Mouse (Mus musculus): ENCODE measurements at regions not wholly inside any gene's neighbourhood (a gene's known extent, or its start where the extent isn't known, plus 50 kb on each side); places are given as distances from the start of the nearest gene placed in this dataset.

DNA sequence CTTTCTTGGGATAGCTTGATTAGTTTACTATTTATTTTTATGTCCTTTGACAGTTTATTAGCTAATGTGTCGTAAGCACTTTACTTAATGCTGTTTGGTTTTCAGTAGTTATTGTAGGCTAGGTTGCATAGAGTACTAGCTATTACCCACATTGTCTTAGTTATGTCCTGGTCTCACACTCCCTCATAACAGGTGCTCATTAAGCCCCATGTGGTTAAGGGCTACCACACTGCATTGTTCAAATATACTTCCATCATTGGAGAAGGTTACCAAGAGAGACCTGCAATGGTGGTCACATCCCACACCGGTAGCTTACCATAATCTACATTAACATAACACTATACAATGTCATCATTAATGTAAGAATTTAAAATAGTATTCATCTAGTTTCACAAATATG lies 153.3 kb downstream of the Lyplal1 start:
- no peak overlapping the region for H3K9ac ChIP-seq (replicated peaks)
- DNase-seq (no peak), ATAC-seq (no peak)
- no peak overlapping the region for H3K4me3 ChIP-seq (ENCODE audit: low read depth, low read length)
- TF ChIP-seq CTCF (IDR thresholded peaks at IDR 0.05; ENCODE audit: low read depth) (no peak), EP300 (IDR thresholded peaks at IDR 0.05; ENCODE audit: low read depth) (no peak)
- H3K9me3 ChIP-seq (ENCODE audit: low read length): no peaks in the 10 kb centered on the region
- 87% methylated on average over 2 of the region's 2 CpGs for WGBS (ENCODE audit: insufficient replicate concordance)
- no peaks in the 10 kb centered on the region for H3K36me3 ChIP-seq (replicated peaks; ENCODE audit: insufficient read depth, low read length)
- H3K4me1 ChIP-seq (ENCODE audit: insufficient read depth): no peaks in the 10 kb centered on the region
- H3K4me2 ChIP-seq (ENCODE audit: low read depth, low read length): no peak overlapping the region
- H3K27ac ChIP-seq (ENCODE audit: low read depth): no peak overlapping the region
- no peaks in the 10 kb centered on the region for H3K27me3 ChIP-seq (ENCODE audit: insufficient read depth, low read length)

DNA sequence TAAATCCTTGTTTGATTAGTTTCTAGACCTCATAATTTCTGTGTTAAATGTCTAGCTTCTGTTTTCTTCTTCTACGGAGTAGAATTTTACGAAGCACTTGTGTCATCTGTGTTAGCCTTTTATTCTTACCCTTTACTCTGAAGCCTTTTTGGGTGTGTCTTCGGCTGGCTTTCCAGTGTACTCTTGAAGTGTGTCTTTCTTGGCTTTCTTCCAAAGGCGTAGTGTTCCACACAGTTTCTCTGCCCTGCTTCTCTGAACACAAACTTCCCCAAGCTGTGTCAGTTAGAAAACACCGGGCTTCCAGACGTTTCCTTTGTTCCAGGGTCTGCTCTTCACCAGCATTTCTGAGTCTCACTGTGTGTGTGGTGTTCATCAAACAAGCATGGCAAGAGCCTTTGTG lies 152.7 kb downstream of the Lyplal1 start:
- no peak overlapping the region for H3K27ac ChIP-seq (ENCODE audit: low read depth)
- DNase-seq (no peak), ATAC-seq (no peak)
- no peak overlapping the region for H3K9ac ChIP-seq (replicated peaks)
- H3K36me3 ChIP-seq (replicated peaks; ENCODE audit: insufficient read depth, low read length): no peaks in the 10 kb centered on the region
- no peak overlapping the region for H3K4me2 ChIP-seq (ENCODE audit: low read depth, low read length)
- TF ChIP-seq CTCF (IDR thresholded peaks at IDR 0.05; ENCODE audit: low read depth) (no peak), EP300 (IDR thresholded peaks at IDR 0.05; ENCODE audit: low read depth) (no peak)
- 76% methylated on average over 6 of the region's 6 CpGs for WGBS (ENCODE audit: insufficient replicate concordance)
- H3K4me1 ChIP-seq (ENCODE audit: insufficient read depth): no peaks in the 10 kb centered on the region
- H3K9me3 ChIP-seq (ENCODE audit: low read length): no peaks in the 10 kb centered on the region
- H3K4me3 ChIP-seq (ENCODE audit: low read depth, low read length): no peak overlapping the region
- H3K27me3 ChIP-seq (ENCODE audit: insufficient read depth, low read length): no peaks in the 10 kb centered on the region

DNA sequence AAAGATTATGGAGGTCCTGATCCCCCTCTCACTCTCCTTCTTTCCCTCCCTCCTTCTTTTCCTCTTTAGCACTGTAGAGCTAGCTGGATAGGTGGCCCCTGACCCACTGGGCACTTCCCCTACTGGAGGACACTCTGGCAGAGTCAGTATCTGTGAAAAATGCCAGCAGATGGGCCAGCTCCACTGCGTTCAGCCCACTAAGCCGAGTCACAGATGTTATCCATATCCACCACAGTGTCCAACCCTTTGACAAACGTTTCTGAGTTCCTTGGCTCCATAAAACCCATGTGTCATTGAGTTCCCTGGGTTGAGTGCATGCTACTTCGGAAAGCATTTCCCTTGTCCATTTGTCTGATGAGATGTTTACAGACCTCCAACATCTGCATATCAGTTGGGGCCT lies 149.9 kb downstream of the Lyplal1 start:
- TF ChIP-seq CTCF (IDR thresholded peaks at IDR 0.05; ENCODE audit: low read depth): no peak
- TF ChIP-seq EP300 (IDR thresholded peaks at IDR 0.05; ENCODE audit: low read depth): no peak
- Histone ChIP-seq H3K4me2 (ENCODE audit: low read depth, low read length) (no peak overlapping the region), H3K9ac (replicated peaks) (no peak overlapping the region), H3K9me3 (ENCODE audit: low read length) (no peaks in the 10 kb centered on the region), H3K27me3 (ENCODE audit: insufficient read depth, low read length) (no peaks in the 10 kb centered on the region), H3K27ac (ENCODE audit: low read depth) (no peak overlapping the region), H3K4me1 (ENCODE audit: insufficient read depth) (no peaks in the 10 kb centered on the region), H3K4me3 (ENCODE audit: low read depth, low read length) (no peak overlapping the region), H3K36me3 (replicated peaks; ENCODE audit: insufficient read depth, low read length) (no peaks in the 10 kb centered on the region)
- WGBS (ENCODE audit: insufficient replicate concordance): 73% methylated on average over 4 of the region's 4 CpGs
- ATAC-seq (no peak), DNase-seq (no peak)

DNA sequence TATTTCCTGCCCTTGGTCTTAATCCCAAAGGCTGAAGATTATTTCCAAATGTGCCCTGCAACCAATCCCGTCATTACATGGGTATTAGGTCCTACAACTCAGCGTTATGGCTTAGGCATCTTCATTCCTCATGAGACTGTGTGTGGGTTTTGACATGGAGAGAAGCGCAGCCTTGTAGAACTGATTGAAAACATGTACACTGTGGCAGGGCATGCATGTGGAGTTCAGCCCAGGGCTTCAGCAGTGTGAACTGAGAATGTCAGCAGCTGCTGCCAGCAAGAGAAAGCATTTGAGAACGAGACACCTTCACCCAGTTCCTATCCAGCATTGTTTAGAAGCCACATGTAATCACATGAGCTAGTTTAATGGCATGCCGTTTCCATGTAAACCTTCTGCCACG lies 149.3 kb downstream of the Lyplal1 start:
- ATAC-seq: no peak
- Histone ChIP-seq H3K4me2 (ENCODE audit: low read depth, low read length) (no peak overlapping the region), H3K27me3 (ENCODE audit: insufficient read depth, low read length) (no peaks in the 10 kb centered on the region), H3K4me1 (ENCODE audit: insufficient read depth) (no peaks in the 10 kb centered on the region), H3K36me3 (replicated peaks; ENCODE audit: insufficient read depth, low read length) (no peaks in the 10 kb centered on the region), H3K9me3 (ENCODE audit: low read length) (no peaks in the 10 kb centered on the region), H3K4me3 (ENCODE audit: low read depth, low read length) (no peak overlapping the region), H3K9ac (replicated peaks) (no peak overlapping the region), H3K27ac (ENCODE audit: low read depth) (no peak overlapping the region)
- DNase-seq: no peak
- 70% methylated on average over 6 of the region's 6 CpGs for WGBS (ENCODE audit: insufficient replicate concordance)
- TF ChIP-seq EP300 (IDR thresholded peaks at IDR 0.05; ENCODE audit: low read depth) (no peak), CTCF (IDR thresholded peaks at IDR 0.05; ENCODE audit: low read depth) (no peak)

DNA sequence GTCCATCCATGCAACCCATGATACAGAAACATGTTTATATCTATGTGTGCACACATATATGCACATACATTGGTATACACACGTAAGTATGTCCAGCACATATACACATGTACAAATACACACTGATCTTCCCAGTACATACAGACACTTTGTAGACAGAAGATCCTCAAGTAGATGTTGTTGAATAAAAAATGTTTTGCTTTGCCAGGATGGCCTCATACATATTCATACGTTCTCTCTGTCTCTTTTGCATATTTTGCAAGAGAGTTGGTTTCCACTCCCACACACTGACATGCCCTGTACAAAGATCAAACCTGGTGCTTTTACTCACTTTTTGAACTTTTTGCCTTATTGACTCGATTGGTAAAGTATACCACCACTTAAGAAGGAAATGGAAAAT lies 148.5 kb downstream of the Lyplal1 start:
- no peak for DNase-seq
- H3K4me1 ChIP-seq (ENCODE audit: insufficient read depth): no peaks in the 10 kb centered on the region
- no peak overlapping the region for H3K27ac ChIP-seq (ENCODE audit: low read depth)
- H3K9me3 ChIP-seq (ENCODE audit: low read length): no peaks in the 10 kb centered on the region
- no peaks in the 10 kb centered on the region for H3K36me3 ChIP-seq (replicated peaks; ENCODE audit: insufficient read depth, low read length)
- no peak for ATAC-seq
- no peak overlapping the region for H3K9ac ChIP-seq (replicated peaks)
- no peak overlapping the region for H3K4me3 ChIP-seq (ENCODE audit: low read depth, low read length)
- TF ChIP-seq CTCF (IDR thresholded peaks at IDR 0.05; ENCODE audit: low read depth) (no peak), EP300 (IDR thresholded peaks at IDR 0.05; ENCODE audit: low read depth) (no peak)
- no peaks in the 10 kb centered on the region for H3K27me3 ChIP-seq (ENCODE audit: insufficient read depth, low read length)
- 54% methylated on average over 3 of the region's 3 CpGs for WGBS (ENCODE audit: insufficient replicate concordance)
- no peak overlapping the region for H3K4me2 ChIP-seq (ENCODE audit: low read depth, low read length)

DNA sequence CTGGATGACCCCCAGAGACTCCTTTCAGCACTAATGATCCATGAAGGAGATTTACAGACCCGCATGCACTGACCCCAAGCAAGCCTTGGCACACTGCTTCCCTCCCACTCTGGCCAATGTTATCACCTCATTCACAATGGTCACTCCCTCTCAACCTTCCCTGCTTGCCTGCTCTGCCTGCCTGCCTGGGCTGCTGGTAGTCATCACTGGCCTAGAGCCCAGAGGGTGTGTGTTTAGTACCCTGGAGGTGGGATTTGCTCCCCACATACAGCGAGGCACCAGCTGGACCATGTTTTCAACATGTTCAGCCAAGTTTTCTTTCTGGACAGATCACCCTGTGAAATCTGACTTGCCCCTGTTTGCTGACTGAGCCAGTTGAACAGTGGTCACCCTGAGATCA lies 147.9 kb downstream of the Lyplal1 start:
- TF ChIP-seq EP300 (IDR thresholded peaks at IDR 0.05; ENCODE audit: low read depth) (no peak), CTCF (IDR thresholded peaks at IDR 0.05; ENCODE audit: low read depth) (no peak)
- 52% methylated on average over 2 of the region's 2 CpGs for WGBS (ENCODE audit: insufficient replicate concordance)
- Histone ChIP-seq H3K4me1 (ENCODE audit: insufficient read depth) (no peaks in the 10 kb centered on the region), H3K36me3 (replicated peaks; ENCODE audit: insufficient read depth, low read length) (no peaks in the 10 kb centered on the region), H3K9me3 (ENCODE audit: low read length) (no peaks in the 10 kb centered on the region), H3K27ac (ENCODE audit: low read depth) (no peak overlapping the region), H3K4me3 (ENCODE audit: low read depth, low read length) (no peak overlapping the region), H3K9ac (replicated peaks) (no peak overlapping the region), H3K4me2 (ENCODE audit: low read depth, low read length) (no peak overlapping the region), H3K27me3 (ENCODE audit: insufficient read depth, low read length) (no peaks in the 10 kb centered on the region)
- DNase-seq: no peak
- ATAC-seq: no peak

DNA sequence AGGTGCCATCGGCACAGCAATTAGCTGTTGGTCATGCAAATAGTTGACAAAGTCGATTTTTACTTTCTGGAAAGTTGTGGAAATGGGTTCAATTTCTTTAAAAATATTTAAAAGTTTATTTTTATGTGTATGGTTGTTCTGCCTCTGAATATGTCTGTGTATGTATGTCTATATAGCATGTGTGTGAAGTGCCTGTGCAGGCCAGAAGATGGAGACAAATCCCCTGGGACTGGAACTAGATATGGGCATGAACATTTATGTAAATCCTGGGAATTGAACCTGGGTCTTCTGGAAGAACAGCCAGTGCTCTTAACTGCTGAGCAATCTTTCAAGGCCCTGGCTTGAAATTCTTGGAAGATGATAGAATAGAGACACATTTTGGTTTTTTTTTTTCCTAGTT lies 140.0 kb downstream of the Lyplal1 start:
- Histone ChIP-seq H3K4me2 (ENCODE audit: low read depth, low read length) (no peak overlapping the region), H3K36me3 (replicated peaks; ENCODE audit: insufficient read depth, low read length) (no peaks in the 10 kb centered on the region), H3K9ac (replicated peaks) (no peak overlapping the region), H3K4me3 (ENCODE audit: low read depth, low read length) (no peak overlapping the region), H3K27ac (ENCODE audit: low read depth) (no peak overlapping the region), H3K9me3 (ENCODE audit: low read length) (no peaks in the 10 kb centered on the region), H3K27me3 (ENCODE audit: insufficient read depth, low read length) (no peaks in the 10 kb centered on the region), H3K4me1 (ENCODE audit: insufficient read depth) (no peaks in the 10 kb centered on the region)
- 68% methylated on average over 2 of the region's 2 CpGs for WGBS (ENCODE audit: insufficient replicate concordance)
- DNase-seq (no peak), ATAC-seq (no peak)
- TF ChIP-seq EP300 (IDR thresholded peaks at IDR 0.05; ENCODE audit: low read depth): no peak
- TF ChIP-seq CTCF (IDR thresholded peaks at IDR 0.05; ENCODE audit: low read depth): 0 out of 2 replicates have a peak, but pooled peaks have one; percentile 8
